Comparison of ENCODE assay signal across 11 mouse cellular contexts in the genomic region with DNA sequence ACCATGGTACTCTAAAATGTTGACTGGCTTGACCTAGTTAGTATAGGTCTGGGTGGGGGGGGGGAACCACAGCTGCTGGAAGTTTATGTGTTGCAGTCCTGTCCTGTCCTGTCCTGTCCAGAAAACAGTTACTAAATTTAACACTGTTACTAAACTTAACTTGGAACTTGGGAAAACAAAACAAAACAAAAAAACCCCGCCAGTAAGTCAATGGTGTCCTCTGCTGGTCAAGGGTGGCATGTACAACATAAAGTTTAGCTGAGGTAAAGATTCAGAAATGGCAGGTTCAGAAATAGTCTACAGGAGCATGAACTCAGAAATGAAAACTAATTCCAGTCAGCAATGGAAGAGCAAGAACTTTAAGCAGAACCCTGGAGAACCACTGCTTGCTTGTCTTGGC. TPM values are rescaled to one million over a fixed set of nuclear protein-coding genes. Genes with fewer than 3 reads are reported as not detected.
DNase-seq lines count a peak whose midpoint lies in the region; ATAC-seq and TF ChIP-seq lines count a peak whose summit lies in the region.
"Had no signal": no experiment of that assay in that cellular context is flagged by ENCODE, and none has a peak within 500 bp of the region (broad histone marks: within the 10 kb centered on the region; RNA-seq: fewer than 3 reads in every experiment).

No protein-coding gene starts in this region.

- dilution Hi-C loops in CH12.LX (cut with MboI; ENCODE audit: extremely low pct_ligation_motif_present, extremely low pct_unique_long_range_greater_than_20kb, low sequenced_read_pairs): no loop called here

- no peak for TF ChIP-seq EP300 in CH12.LX (IDR thresholded peaks at IDR 0.05; ENCODE audit: low read length)
- no peak for TF ChIP-seq EP300 in liver, postnatal 0 days (IDR thresholded peaks at IDR 0.05; ENCODE audit: low read depth)

- H3K79me2 ChIP-seq in CH12.LX (replicated peaks; ENCODE audit: control insufficient read depth, extremely low read depth, insufficient read depth, poor library complexity, severe bottlenecking): peaks cover 6% of the 10 kb centered on the region; the same call in 1 of the 2 replicates

- H3K4me1 ChIP-seq in CH12.LX (ENCODE audit: control insufficient read depth in 1 of 2, insufficient read depth in 2 of 2): peaks cover 3 to 73% of the 10 kb centered on the region in 2 experiments; a peak in 3 of 4 replicates
- peaks cover 33% of the 10 kb centered on the region for H3K4me1 ChIP-seq in heart, embryonic 13.5 days
- H3K4me1 ChIP-seq in liver, postnatal 0 days (ENCODE audit: insufficient read depth): peaks cover 9% of the 10 kb centered on the region; the same call in 1 of the 2 replicates
- peaks cover 16% of the 10 kb centered on the region for H3K4me1 ChIP-seq in forebrain, embryonic 13.5 days
- H3K4me1 ChIP-seq: stomach, embryonic 15.5 days had no signal

- H3K4me2 ChIP-seq in CH12.LX (ENCODE audit: insufficient read depth, low read depth, poor library complexity, severe bottlenecking): 0 out of 2 replicates have a peak overlapping the region, but pooled peaks have one; percentile 1
- peak overlapping the region; percentile 39 for H3K4me2 ChIP-seq in heart, embryonic 13.5 days
- H3K4me2 ChIP-seq in liver, postnatal 0 days (ENCODE audit: low read depth, low read length): no peak overlapping the region
- H3K4me2 ChIP-seq in forebrain, embryonic 13.5 days: no peak overlapping the region
- H3K4me2 ChIP-seq: embryonic facial prominence, embryonic 12.5 days; lung, embryonic 15.5 days; stomach, embryonic 15.5 days had no signal

- peaks cover 0 to 2% of the 10 kb centered on the region in 2 experiments for H3K36me3 ChIP-seq in CH12.LX (replicated peaks in 1 of 2; ENCODE audit: control insufficient read depth in 1 of 2, insufficient read depth in 1 of 2, low read length in 1 of 2)
- H3K36me3 ChIP-seq in heart, embryonic 13.5 days: no peaks in the 10 kb centered on the region
- H3K36me3 ChIP-seq in liver, postnatal 0 days (replicated peaks; ENCODE audit: insufficient read depth, low read length): no peaks in the 10 kb centered on the region
- peaks cover 5% of the 10 kb centered on the region; the same call in 1 of the 2 replicates for H3K36me3 ChIP-seq in forebrain, embryonic 13.5 days (ENCODE audit: poor library complexity, severe bottlenecking)
- H3K36me3 ChIP-seq: embryonic facial prominence, embryonic 12.5 days; lung, embryonic 15.5 days; stomach, embryonic 15.5 days had no signal

- peak; percentile 87 for TF ChIP-seq CTCF in layer of hippocampus, adult 2 months (conservative IDR thresholded peaks at IDR 0.05)
- TF ChIP-seq CTCF in CH12.LX (conservative IDR thresholded peaks at IDR 0.05 in 1 of 2, IDR thresholded peaks at IDR 0.05 in 1 of 2; ENCODE audit: low read depth in 2 of 2, low read length in 2 of 2): peak; percentile 87 to 96
- peak; percentile 88 for TF ChIP-seq CTCF in liver, postnatal 0 days (IDR thresholded peaks at IDR 0.05; ENCODE audit: low read depth)

- no peaks in the 10 kb centered on the region for H3K9me3 ChIP-seq in CH12.LX (replicated peaks; ENCODE audit: low read length)
- no peaks in the 10 kb centered on the region for H3K9me3 ChIP-seq in heart, embryonic 13.5 days
- H3K9me3 ChIP-seq in liver, postnatal 0 days (ENCODE audit: low read length): no peaks in the 10 kb centered on the region
- no peaks in the 10 kb centered on the region for H3K9me3 ChIP-seq in forebrain, embryonic 13.5 days (replicated peaks)
- H3K9me3 ChIP-seq: embryonic facial prominence, embryonic 12.5 days; lung, embryonic 15.5 days; stomach, embryonic 15.5 days had no signal

- H3K27ac ChIP-seq in layer of hippocampus, adult 2 months: no peak overlapping the region
- no peak overlapping the region for H3K27ac ChIP-seq in CH12.LX (ENCODE audit: insufficient read depth, low read depth)
- H3K27ac ChIP-seq in heart, embryonic 13.5 days (replicated peaks): no peak overlapping the region
- no peak overlapping the region for H3K27ac ChIP-seq in liver, postnatal 0 days (ENCODE audit: low read depth)
- no peak overlapping the region for H3K27ac ChIP-seq in forebrain, embryonic 13.5 days
- H3K27ac ChIP-seq: embryonic facial prominence, embryonic 12.5 days; lung, embryonic 15.5 days; stomach, embryonic 15.5 days had no signal

- TF ChIP-seq RAD21 in CH12.LX (IDR thresholded peaks at IDR 0.05; ENCODE audit: low read depth, low read length): no peak; the same call in none of the 2 replicates

- H3K4me3 ChIP-seq in layer of hippocampus, adult 2 months: no peak overlapping the region
- no peak overlapping the region for H3K4me3 ChIP-seq in CH12.LX (replicated peaks in 1 of 3; ENCODE audit: low read depth in 2 of 3, low read length in 2 of 3, poor library complexity in 1 of 3)
- no peak overlapping the region for H3K4me3 ChIP-seq in heart, embryonic 13.5 days
- no peak overlapping the region for H3K4me3 ChIP-seq in liver, postnatal 0 days (ENCODE audit: low read depth, low read length)
- H3K4me3 ChIP-seq in forebrain, embryonic 13.5 days: no peak overlapping the region
- H3K4me3 ChIP-seq: embryonic facial prominence, embryonic 12.5 days; lung, embryonic 15.5 days; stomach, embryonic 15.5 days had no signal

- in situ Hi-C loops in CH12.LX (cut with MboI; ENCODE audit: low pct_ligation_motif_present, low pct_unique_long_range_greater_than_20kb, low sequenced_read_pairs): loop anchor here (5.0 to 25.0 kb wide), 2 partner anchors 211 to 421 kb away; no protein-coding TSS in a partner anchor

- 16% methylated on average over 1 of the region's 1 CpGs for WGBS in heart, embryonic 13.5 days
- WGBS in liver, postnatal 0 days (ENCODE audit: insufficient replicate concordance): 17% methylated on average over 1 of the region's 1 CpGs
- 39% methylated on average over 1 of the region's 1 CpGs for WGBS in forebrain, embryonic 13.5 days

- TF ChIP-seq POLR2A in CH12.LX (IDR thresholded peaks at IDR 0.05; ENCODE audit: low read depth, low read length): no peak

- no peaks in the 10 kb centered on the region for H3K27me3 ChIP-seq in CH12.LX (replicated peaks)
- H3K27me3 ChIP-seq in heart, embryonic 13.5 days (replicated peaks): no peaks in the 10 kb centered on the region
- no peaks in the 10 kb centered on the region for H3K27me3 ChIP-seq in liver, postnatal 0 days (ENCODE audit: insufficient read depth, low read length)
- H3K27me3 ChIP-seq in forebrain, embryonic 13.5 days: no peaks in the 10 kb centered on the region
- H3K27me3 ChIP-seq: embryonic facial prominence, embryonic 12.5 days; lung, embryonic 15.5 days; stomach, embryonic 15.5 days had no signal

- H3K9ac ChIP-seq in CH12.LX (ENCODE audit: insufficient read depth, low read depth): no peak overlapping the region
- H3K9ac ChIP-seq in heart, embryonic 13.5 days: no peak overlapping the region; the same call in 1 of the 2 replicates
- H3K9ac ChIP-seq in liver, postnatal 0 days (replicated peaks): no peak overlapping the region
- H3K9ac ChIP-seq in forebrain, embryonic 13.5 days: no peak overlapping the region
- H3K9ac ChIP-seq: embryonic facial prominence, embryonic 12.5 days; lung, embryonic 15.5 days; stomach, embryonic 15.5 days had no signal

- no peak for ATAC-seq in heart, embryonic 13.5 days (ENCODE audit: extremely low read depth, insufficient number of reproducible peaks, low FRiP score, low TSS enrichment)
- no peak for ATAC-seq in liver, postnatal 0 days
- ATAC-seq in forebrain, embryonic 13.5 days: no peak

- DNase-seq in layer of hippocampus, adult 2 months (ENCODE audit: low spot score in 2 of 2): peak in 1 of 2 experiments; percentile 40
- DNase-seq in layer of hippocampus, adult 18-20 months (ENCODE audit: low spot score in 2 of 2): no peak
- DNase-seq in CH12.LX (ENCODE audit: extremely low read depth): no peak
- peak; percentile 8 for DNase-seq in T-cell, adult 2 months (ENCODE audit: low spot score)
- peak; percentile 31 for DNase-seq in liver, postnatal 0 days
- DNase-seq in spleen, postnatal 36 days (ENCODE audit: low spot score in 2 of 2): no peak

TF ChIP-seq in CH12.LX, 34 proteins besides CTCF, POLR2A, EP300 and RAD21 (continues in another document):
- TF ChIP-seq CHD2 (IDR thresholded peaks at IDR 0.05; ENCODE audit: low read length) (0 out of 2 replicates have a peak, but pooled peaks have one; percentile 33), PAX5 (IDR thresholded peaks at IDR 0.05; ENCODE audit: low read length) (no peak), MAFK (IDR thresholded peaks at IDR 0.05; ENCODE audit: insufficient replicate concordance, low read length) (peak; percentile 48; the same call in 1 of the 2 replicates), TBP (conservative IDR thresholded peaks at IDR 0.05; ENCODE audit: low read depth, low read length) (no peak), ZKSCAN1 (IDR thresholded peaks at IDR 0.05; ENCODE audit: borderline replicate concordance, low read depth, low read length) (no peak), ZMIZ1 (IDR thresholded peaks at IDR 0.05; ENCODE audit: low read depth, low read length) (no peak), SMC3 (IDR thresholded peaks at IDR 0.05; ENCODE audit: low read depth, low read length) (peak; percentile 90), MYC (IDR thresholded peaks at IDR 0.05; ENCODE audit: low read depth, low read length) (no peak), GABPA (IDR thresholded peaks at IDR 0.05; ENCODE audit: insufficient replicate concordance, low read depth, low read length) (no peak), CHD1 (IDR thresholded peaks at IDR 0.05; ENCODE audit: low read depth, low read length) (no peak), BHLHE40 (IDR thresholded peaks at IDR 0.05; ENCODE audit: low read depth, low read length) (0 out of 2 replicates have a peak, but pooled peaks have one; percentile 26), NRF1 (IDR thresholded peaks at IDR 0.05; ENCODE audit: low read depth, low read length) (no peak), MEF2A (IDR thresholded peaks at IDR 0.05; ENCODE audit: borderline replicate concordance, low read depth, low read length) (peak; percentile 81; the same call in 1 of the 2 replicates), IRF4 (IDR thresholded peaks at IDR 0.05; ENCODE audit: low read depth, low read length) (peak; percentile 34; the same call in 1 of the 2 replicates), ZNF384 (IDR thresholded peaks at IDR 0.05; ENCODE audit: low read depth, low read length) (peak; percentile 53), MAZ (IDR thresholded peaks at IDR 0.05; ENCODE audit: low read depth, low read length) (peak; percentile 68), USF2 (conservative IDR thresholded peaks at IDR 0.05; ENCODE audit: low read depth, low read length) (no peak)

RNA-seq across cellular contexts. Expression of a gene that starts 2.4 kb away (rescaled TPM):
- 1 to 10 TPM; 1.7 to 2.7 TPM for total RNA-seq in layer of hippocampus, adult 2 months (2021)
- 1 to 10 TPM; 1.6 to 2.2 TPM for total RNA-seq in layer of hippocampus, adult 18-20 months (2021)
- total RNA-seq in CH12.LX (2012; rRNA removed) (5.8 and 7.0 TPM in 2 replicates), CH12.LX (2014; rRNA removed) (6.5 and 9.0 TPM in 2 replicates)
- polyA plus RNA-seq in CH12.LX (2012; ENCODE audit: insufficient read length, low read depth): 10.3 and 11.1 TPM in 2 replicates
- polyA plus RNA-seq in heart, embryonic 13.5 days (2015; fragmentation: Nextera tagmentation; extraction: Ambion mirVana): 0.92 and 1.1 TPM in 2 replicates
- polyA plus RNA-seq in liver, postnatal 0 days (2015; fragmentation: Nextera tagmentation; extraction: Ambion mirVana): 0.75 TPM in 2 replicates
- polyA plus RNA-seq in forebrain, embryonic 13.5 days (2015; fragmentation: Nextera tagmentation; extraction: Ambion mirVana): 1.6 and 1.9 TPM in 2 replicates

Comparison
In these comparisons a context has a peak if more than half of its experiments do, and no peak if none do; other contexts are left out.
1. DNase-seq: peak in T-cell, adult 2 months (single experiment) and liver, postnatal 0 days (single experiment); none in layer of hippocampus, adult 18-20 months (0 of 2), CH12.LX (single experiment) and spleen, postnatal 36 days (0 of 2).
2. H3K4me2 ChIP-seq: peak in CH12.LX (single experiment) and heart, embryonic 13.5 days (single experiment); none in liver, postnatal 0 days (single experiment) and forebrain, embryonic 13.5 days (single experiment).
3. Peak in every context shown above with its lines, with median percentiles within 50 percentile points of each other: CTCF ChIP-seq.